Mouse (Mus musculus) lung, embryonic 15.5 days (tissue): ENCODE data around the gene Rem2. TPM values are rescaled to one million over a fixed set of nuclear protein-coding genes. Genes with fewer than 3 reads are reported as not detected.

Experiments
- ATAC-seq: fragments of 200-750 bp; cut with Nextera tagmentation; 2 replicates; pipeline ENCODE4 v1.8.0; 2017; ENCODE audit warnings: moderate number of reproducible peaks, borderline replicate concordance; ENCODE audit not compliant: low FRiP score, low TSS enrichment; ENCODE audit errors: extremely low read depth
- H3K27ac ChIP-seq: fragments of 300-500 bp; sonication (generic); 2 replicates; pipeline ENCODE4 v1.5.1; 2015; ENCODE audit warnings: moderate library complexity, mild to moderate bottlenecking, inconsistent platforms
- H3K27me3 ChIP-seq: fragments of 300-500 bp; sonication (generic); 2 replicates; pipeline ENCODE4 v1.6.1; 2015; ENCODE audit warnings: inconsistent platforms
- H3K36me3 ChIP-seq: fragments of 300-500 bp; sonication (generic); 2 replicates; pipeline ENCODE4 v1.6.1; 2015; ENCODE audit warnings: inconsistent platforms
- H3K4me1 ChIP-seq: fragments of 300-500 bp; sonication (generic); 2 replicates; pipeline ENCODE4 v1.6.1; 2015; ENCODE audit warnings: inconsistent platforms
- H3K4me2 ChIP-seq: fragments of 300-500 bp; sonication (generic); 2 replicates; pipeline ENCODE4 v1.6.1; 2015; ENCODE audit warnings: inconsistent platforms, mild to moderate bottlenecking, moderate library complexity
- H3K4me3 ChIP-seq: fragments of 300-500 bp; sonication (generic); 2 replicates; pipeline ENCODE4 v1.5.1; 2015; ENCODE audit warnings: mild to moderate bottlenecking, inconsistent platforms
- H3K9ac ChIP-seq: fragments of 300-500 bp; sonication (generic); 2 replicates; pipeline ENCODE4 v1.6.1; 2015; ENCODE audit warnings: inconsistent platforms
- H3K9me3 ChIP-seq: fragments of 300-500 bp; sonication (generic); 2 replicates; pipeline ENCODE4 v1.6.1; 2016; ENCODE audit warnings: inconsistent platforms
- WGBS: fragments of 180-500 bp; shearing (Covaris S2); methylation state at CpG from one replicate; pipeline ENCODE4 v1.1.7; 2015; 5-methylcytosine and 5-hydroxymethylcytosine counted together
- polyA plus RNA-seq: library from polyadenylated mRNA; unstranded; fragments of >200 nt; fragmentation: Nextera tagmentation; extraction: Ambion mirVana; gene quantifications from 2 replicates; pipeline ENCODE4 v1.2.1, GENCODE M21; 2015

Gene Rem2
- polyA plus RNA-seq, 1 experiment from 2014 or later, result 16.2 TPM

DNA sequence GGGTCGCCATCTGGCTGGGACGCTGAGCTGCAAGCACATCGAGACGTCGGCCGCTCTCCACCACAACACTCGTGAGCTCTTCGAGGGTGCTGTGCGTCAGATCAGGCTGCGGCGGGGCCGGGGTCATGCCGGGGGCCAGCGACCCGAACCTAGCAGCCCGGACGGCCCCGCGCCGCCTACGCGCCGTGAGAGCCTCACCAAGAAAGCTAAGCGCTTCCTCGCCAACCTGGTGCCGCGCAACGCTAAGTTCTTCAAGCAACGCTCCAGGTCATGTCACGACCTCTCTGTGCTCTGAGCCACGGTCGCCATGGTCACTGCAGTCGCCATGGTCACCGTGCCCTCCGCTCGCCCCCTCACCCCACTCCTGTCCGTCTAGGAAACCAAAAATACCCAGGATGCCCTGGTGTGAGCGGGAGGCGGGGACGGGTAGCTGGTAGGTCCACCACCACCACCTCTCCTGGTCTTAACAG, 3.6 kb downstream of the Rem2 start:
- H3K4me2 ChIP-seq, result peak overlapping the region; percentile 86
- H3K27me3 ChIP-seq, result peaks cover 33% of the 10 kb centered on the region
- peak overlapping the region; percentile 43 for H3K4me3 ChIP-seq
- WGBS, result 2% methylated on average over 40 of the region's 40 CpGs
- no peaks in the 10 kb centered on the region for H3K9me3 ChIP-seq
- peaks cover 41% of the 10 kb centered on the region for H3K4me1 ChIP-seq
- no peak for ATAC-seq
- no peaks in the 10 kb centered on the region for H3K36me3 ChIP-seq
- H3K27ac ChIP-seq, result no peak overlapping the region
- H3K9ac ChIP-seq, result peak overlapping the region; percentile 38

DNA sequence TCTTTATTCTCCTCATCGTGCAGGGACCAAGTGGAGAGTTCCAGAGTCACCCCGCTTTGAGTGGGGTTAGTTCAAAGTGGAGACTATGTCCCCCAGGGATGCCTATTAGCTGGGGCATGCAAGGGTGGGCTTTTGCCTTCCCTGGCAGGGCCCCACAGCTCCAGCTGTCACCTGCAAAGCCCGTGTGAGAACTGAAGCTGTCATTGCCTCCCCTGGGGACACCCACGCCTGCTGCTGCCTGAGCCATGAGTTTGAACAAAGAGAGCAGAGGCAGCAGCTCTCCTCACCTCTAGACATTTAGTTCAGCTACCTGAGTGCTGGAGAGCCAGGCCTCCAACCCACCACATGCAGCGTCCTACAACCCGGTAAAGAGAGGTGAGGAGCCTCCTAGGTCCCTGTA, 4.8 kb downstream of the Rem2 start:
- H3K4me1 ChIP-seq, result peaks cover 30% of the 10 kb centered on the region
- no peak for ATAC-seq
- no peak overlapping the region for H3K9ac ChIP-seq
- H3K27ac ChIP-seq, result no peak overlapping the region
- H3K27me3 ChIP-seq, result peaks cover 33% of the 10 kb centered on the region
- H3K9me3 ChIP-seq, result no peaks in the 10 kb centered on the region
- H3K4me2 ChIP-seq, result no peak overlapping the region
- WGBS, result 65% methylated on average over 6 of the region's 6 CpGs
- H3K36me3 ChIP-seq, result no peaks in the 10 kb centered on the region
- no peak overlapping the region for H3K4me3 ChIP-seq

DNA sequence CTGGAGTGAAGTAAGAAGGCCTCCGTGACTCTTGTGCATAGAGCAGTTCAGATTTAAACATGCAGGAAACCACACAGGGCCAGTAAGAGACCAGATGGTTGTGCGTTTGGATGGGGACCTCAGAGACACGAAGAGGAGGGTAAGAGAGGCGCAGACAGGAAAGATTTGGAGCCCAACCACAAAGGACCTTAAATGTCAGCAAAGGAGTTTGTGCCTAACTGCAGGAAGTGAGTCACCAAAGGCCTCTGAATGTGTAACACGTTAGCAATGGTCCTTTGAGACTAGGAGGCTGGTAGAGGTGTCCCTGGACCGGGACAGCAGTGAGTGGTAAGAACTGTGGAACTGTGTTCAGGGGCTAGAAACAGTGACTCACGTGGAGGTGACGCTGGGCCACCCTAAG, 5.5 kb downstream of the Rem2 start:
- peaks cover 33% of the 10 kb centered on the region for H3K27me3 ChIP-seq
- 68% methylated on average over 8 of the region's 8 CpGs for WGBS
- H3K4me2 ChIP-seq, result no peak overlapping the region
- ATAC-seq, result no peak
- no peaks in the 10 kb centered on the region for H3K9me3 ChIP-seq
- no peak overlapping the region for H3K9ac ChIP-seq
- no peaks in the 10 kb centered on the region for H3K36me3 ChIP-seq
- peaks cover 22% of the 10 kb centered on the region for H3K4me1 ChIP-seq
- no peak overlapping the region for H3K4me3 ChIP-seq
- no peak overlapping the region for H3K27ac ChIP-seq

DNA sequence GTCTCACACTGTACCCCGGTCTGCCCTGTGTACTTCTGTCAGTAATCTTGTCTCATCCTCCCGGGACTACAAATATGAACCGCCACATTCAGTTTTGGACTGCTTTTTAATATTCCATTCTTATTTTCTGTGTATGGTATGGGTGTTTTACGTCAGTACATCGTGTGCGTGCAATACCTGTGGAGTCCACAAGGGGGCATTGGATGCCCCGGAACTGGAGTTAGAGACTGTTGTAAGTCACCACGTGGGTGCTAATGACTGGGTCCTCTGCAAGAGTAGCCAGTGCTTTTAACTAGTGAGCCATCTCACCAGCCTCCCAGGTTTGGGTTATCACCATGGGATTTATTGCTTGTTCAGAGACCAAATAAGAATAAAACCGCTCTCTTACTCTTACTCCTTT, 6.6 kb downstream of the Rem2 start:
- H3K9ac ChIP-seq, result no peak overlapping the region
- no peaks in the 10 kb centered on the region for H3K9me3 ChIP-seq
- no peak overlapping the region for H3K4me2 ChIP-seq
- no peak for ATAC-seq
- H3K27ac ChIP-seq, result no peak overlapping the region
- WGBS, result 47% methylated on average over 9 of the region's 9 CpGs
- no peaks in the 10 kb centered on the region for H3K36me3 ChIP-seq
- peaks cover 30% of the 10 kb centered on the region for H3K27me3 ChIP-seq
- H3K4me1 ChIP-seq, result peaks cover 11% of the 10 kb centered on the region
- H3K4me3 ChIP-seq, result no peak overlapping the region

DNA sequence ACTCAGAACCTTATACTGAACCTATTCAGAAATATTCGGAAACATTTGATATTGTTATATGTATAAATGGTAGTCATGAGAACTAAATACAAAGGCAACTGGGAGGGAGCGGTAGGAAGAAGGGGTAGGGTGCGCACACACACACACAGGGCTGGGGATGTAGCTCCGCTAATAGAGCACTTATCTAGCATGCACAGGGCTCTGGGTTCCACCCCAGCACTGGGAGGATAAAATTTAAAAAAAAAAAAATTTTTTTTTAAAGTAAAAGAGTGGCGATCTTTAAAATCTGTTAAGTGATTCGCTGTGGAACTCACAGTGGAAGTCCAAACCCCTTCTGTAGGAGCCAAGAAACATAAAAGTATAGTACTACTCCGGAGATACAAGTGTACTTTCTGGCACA, 10.0 kb downstream of the Rem2 start:
- WGBS, result 91% methylated on average over 7 of the region's 7 CpGs
- no peaks in the 10 kb centered on the region for H3K36me3 ChIP-seq
- H3K9ac ChIP-seq, result no peak overlapping the region

DNA sequence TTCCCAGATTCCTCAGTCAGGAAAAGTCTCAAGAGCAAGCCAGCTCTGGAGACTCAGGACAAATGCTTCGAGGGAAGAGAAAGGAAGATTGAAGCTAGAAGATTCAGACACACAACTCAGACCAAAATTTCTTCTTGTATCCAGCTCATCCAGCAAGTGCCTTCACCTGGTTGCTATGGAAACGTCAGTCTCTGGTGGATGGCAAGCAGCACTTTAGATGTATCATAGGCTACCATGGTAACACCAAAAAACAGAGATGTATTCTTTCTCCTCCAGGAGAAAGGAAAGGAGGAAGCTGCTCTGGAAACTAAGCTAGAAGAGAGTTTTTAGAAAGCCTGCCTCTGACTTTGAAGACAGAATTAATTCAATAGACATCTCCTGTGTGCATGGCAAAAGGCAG, 11.8 kb downstream of the Rem2 start:
- H3K9ac ChIP-seq, result no peak overlapping the region
- no peak overlapping the region for H3K27ac ChIP-seq
- ATAC-seq, result no peak
- H3K27me3 ChIP-seq, result no peaks in the 10 kb centered on the region
- no peak overlapping the region for H3K4me3 ChIP-seq
- H3K4me2 ChIP-seq, result no peak overlapping the region
- WGBS, result 56% methylated on average over 2 of the region's 2 CpGs
- H3K4me1 ChIP-seq, result no peaks in the 10 kb centered on the region
- H3K36me3 ChIP-seq, result no peaks in the 10 kb centered on the region
- H3K9me3 ChIP-seq, result no peaks in the 10 kb centered on the region

More for the DNA sequence above, 10.0 kb downstream of the Rem2 start:
- H3K9me3 ChIP-seq, result no peaks in the 10 kb centered on the region
- H3K4me1 ChIP-seq, result no peaks in the 10 kb centered on the region
- no peak overlapping the region for H3K4me2 ChIP-seq
- no peak overlapping the region for H3K4me3 ChIP-seq
- ATAC-seq, result no peak
- 0 out of 2 replicates have a peak, but pooled peaks cover under 1% of the 10 kb centered on the region for H3K27me3 ChIP-seq
- no peak overlapping the region for H3K27ac ChIP-seq

DNA sequence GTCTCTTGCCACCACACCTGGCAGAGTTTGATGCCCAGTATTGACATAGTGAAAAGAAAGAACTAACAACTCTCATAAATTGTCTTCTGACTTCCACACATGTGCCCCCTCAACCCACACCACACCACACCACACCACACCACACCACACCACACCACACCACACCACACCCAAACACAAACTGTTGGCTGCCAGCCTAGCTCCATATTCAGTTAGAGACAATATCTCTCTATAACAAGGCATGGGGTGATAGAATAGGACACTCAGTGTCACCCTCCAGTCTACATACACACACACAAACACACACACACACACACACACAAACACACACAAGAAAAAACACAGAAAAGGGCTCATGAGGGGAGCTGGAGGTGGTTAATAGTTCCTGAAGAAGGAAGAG, 12.4 kb downstream of the Rem2 start:
- H3K4me1 ChIP-seq, result no peaks in the 10 kb centered on the region
- H3K9me3 ChIP-seq, result no peaks in the 10 kb centered on the region
- H3K36me3 ChIP-seq, result no peaks in the 10 kb centered on the region
- no peak for ATAC-seq
- H3K27ac ChIP-seq, result no peak overlapping the region
- no peaks in the 10 kb centered on the region for H3K27me3 ChIP-seq
- H3K4me3 ChIP-seq, result no peak overlapping the region
- no peak overlapping the region for H3K9ac ChIP-seq
- H3K4me2 ChIP-seq, result no peak overlapping the region

DNA sequence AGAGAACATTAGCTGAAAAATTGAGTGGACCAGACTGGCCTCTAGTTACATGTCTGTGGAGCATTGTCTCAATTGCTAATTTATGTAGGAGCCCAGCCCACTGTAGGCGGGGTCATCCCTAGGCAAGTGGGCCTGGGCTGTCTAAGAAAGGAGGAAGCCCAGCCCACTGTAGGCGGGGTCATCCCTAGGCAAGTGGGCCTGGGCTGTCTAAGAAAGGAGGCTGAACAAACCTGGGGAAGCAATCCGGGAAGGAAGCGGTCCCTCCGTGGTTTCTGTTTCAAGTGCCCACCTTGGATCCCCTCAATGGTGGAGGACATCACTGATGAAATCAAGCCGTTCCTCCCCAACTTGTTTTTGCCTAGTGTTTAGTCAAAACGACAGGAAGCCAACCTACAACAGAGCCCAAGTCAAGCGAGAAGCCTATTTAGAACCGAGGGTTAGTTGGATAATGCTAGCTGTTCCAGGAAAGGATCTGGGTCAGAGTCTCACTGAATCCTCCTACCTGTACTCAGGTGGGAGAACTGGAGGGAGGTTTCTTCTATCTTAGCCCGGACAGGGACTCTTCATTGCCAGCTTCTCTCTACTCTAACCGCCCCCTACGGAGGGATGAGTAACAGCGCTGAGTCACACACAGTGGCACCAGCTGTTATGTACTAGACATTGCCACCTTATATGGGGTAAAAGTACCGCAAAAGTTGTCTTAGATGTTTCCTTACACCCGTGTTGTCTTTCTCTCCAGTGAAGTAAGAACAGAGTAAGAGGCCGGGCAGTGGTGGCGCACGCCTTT, 16.6 kb downstream of the Rem2 start:
- H3K4me1 ChIP-seq, result no peaks in the 10 kb centered on the region
- no peaks in the 10 kb centered on the region for H3K9me3 ChIP-seq
- no peak overlapping the region for H3K4me2 ChIP-seq
- no peaks in the 10 kb centered on the region for H3K36me3 ChIP-seq
- H3K27ac ChIP-seq, result no peak overlapping the region
- H3K4me3 ChIP-seq, result no peak overlapping the region
- H3K9ac ChIP-seq, result no peak overlapping the region
- no peaks in the 10 kb centered on the region for H3K27me3 ChIP-seq
- peak; percentile 69; the same call in 1 of the 2 replicates for ATAC-seq
- WGBS, result 63% methylated on average over 18 of the region's 18 CpGs

DNA sequence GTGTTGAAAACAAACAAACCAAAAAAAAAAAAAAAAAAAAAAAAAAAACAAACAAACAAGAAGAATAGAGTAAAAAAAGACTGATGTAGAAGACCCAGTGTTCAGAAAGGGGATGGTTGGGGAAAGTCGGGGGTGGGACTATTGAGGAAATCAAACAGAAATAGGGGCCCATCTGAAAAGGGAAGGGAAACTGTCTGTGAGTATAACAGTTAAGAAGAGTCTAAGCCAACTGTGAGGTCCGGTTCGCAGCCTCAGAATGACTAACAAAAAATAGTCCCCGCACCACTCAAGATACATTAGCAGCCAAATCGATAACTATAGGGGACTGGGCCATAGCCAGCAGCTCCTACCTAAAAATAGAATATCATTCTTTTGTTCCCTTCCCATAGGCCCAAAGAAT, 17.3 kb downstream of the Rem2 start:
- WGBS, result 88% methylated on average over 5 of the region's 5 CpGs
- H3K36me3 ChIP-seq, result no peaks in the 10 kb centered on the region
- no peak overlapping the region for H3K4me2 ChIP-seq
- no peaks in the 10 kb centered on the region for H3K9me3 ChIP-seq
- no peaks in the 10 kb centered on the region for H3K4me1 ChIP-seq
- H3K27ac ChIP-seq, result no peak overlapping the region
- H3K27me3 ChIP-seq, result no peaks in the 10 kb centered on the region
- no peak for ATAC-seq
- H3K4me3 ChIP-seq, result no peak overlapping the region
- H3K9ac ChIP-seq, result no peak overlapping the region

DNA sequence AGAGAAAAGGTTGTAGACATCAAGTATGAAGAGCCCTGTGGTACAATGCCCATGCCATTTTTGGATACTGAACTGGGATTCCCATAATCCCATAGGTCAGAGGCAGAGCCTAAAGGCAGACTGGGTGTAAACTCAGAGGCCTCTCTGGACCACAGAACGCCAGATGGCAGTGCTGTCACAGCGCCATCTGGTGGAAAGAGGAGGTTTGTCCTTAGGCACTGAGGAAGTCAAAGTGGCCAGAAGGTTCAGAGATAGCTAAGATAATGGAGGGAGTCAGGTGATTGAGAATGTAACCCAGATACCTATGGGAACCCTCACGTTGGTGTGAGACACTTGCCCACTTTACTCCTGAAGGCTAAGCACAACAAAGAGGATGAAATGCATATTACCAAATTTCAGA, 18.3 kb downstream of the Rem2 start:
- Histone ChIP-seq H3K4me2 (no peak overlapping the region), H3K4me3 (no peak overlapping the region), H3K9ac (no peak overlapping the region), H3K4me1 (no peaks in the 10 kb centered on the region), H3K27me3 (no peaks in the 10 kb centered on the region), H3K9me3 (no peaks in the 10 kb centered on the region), H3K36me3 (no peaks in the 10 kb centered on the region), H3K27ac (no peak overlapping the region)
- WGBS, result 0% methylated on average over 3 of the region's 3 CpGs
- no peak; the same call in 1 of the 2 replicates for ATAC-seq

DNA sequence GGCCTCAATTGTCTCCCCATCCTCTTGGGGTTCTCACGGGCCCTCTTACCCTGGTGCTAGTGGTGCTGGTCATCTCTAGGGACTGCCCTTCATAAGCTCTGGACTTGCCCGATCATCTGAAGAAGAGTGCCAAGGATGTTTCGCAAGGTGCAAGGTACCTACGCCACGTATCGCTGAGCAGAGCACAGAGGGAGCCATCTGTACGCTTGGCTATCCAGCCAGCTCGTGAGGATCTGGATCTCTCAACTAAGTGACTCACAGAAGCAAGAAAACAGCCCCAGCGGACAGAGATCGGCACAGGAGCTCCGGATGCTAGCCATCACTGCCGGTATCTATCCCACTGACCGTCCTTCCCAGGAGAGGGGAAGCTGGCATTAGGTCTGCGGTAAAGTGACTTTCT, 20.8 kb downstream of the Rem2 start:
- ATAC-seq, result no peak
- Histone ChIP-seq H3K9me3 (no peaks in the 10 kb centered on the region), H3K36me3 (no peaks in the 10 kb centered on the region), H3K27me3 (no peaks in the 10 kb centered on the region), H3K4me2 (no peak overlapping the region), H3K27ac (no peak overlapping the region), H3K4me1 (no peaks in the 10 kb centered on the region), H3K9ac (no peak overlapping the region), H3K4me3 (no peak overlapping the region)
- WGBS, result 80% methylated on average over 14 of the region's 14 CpGs

DNA sequence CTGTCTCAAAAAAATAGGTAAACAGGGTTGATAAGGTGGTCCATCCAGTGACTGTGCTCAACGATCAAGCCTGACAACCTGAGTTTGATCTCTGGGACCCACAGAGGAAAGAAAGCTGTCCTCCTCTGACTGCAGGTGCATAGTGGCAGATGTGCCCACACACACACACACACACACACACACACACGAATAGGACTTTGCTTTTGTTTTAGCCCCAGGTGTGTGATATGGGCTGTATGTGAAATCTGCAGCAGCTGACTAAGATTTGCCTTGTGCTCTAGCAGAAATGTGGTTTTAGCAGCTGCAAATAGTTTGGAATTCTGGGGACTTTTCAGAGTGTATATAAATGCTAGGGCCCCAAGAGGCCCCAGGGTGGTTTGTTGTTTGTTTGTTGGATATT, 23.4 kb downstream of the Rem2 start:
- H3K27ac ChIP-seq, result no peak overlapping the region
- ATAC-seq, result no peak
- no peaks in the 10 kb centered on the region for H3K36me3 ChIP-seq
- H3K27me3 ChIP-seq, result no peaks in the 10 kb centered on the region
- no peaks in the 10 kb centered on the region for H3K4me1 ChIP-seq
- no peak overlapping the region for H3K4me3 ChIP-seq
- WGBS, result 36% methylated on average over 2 of the region's 2 CpGs
- no peak overlapping the region for H3K9ac ChIP-seq
- no peaks in the 10 kb centered on the region for H3K9me3 ChIP-seq
- no peak overlapping the region for H3K4me2 ChIP-seq
